Mouse (Mus musculus) intestine, embryonic 14.5 days (tissue): ENCODE results near the gene Eprs. TPM values are rescaled to one million over a fixed set of nuclear protein-coding genes. Genes with fewer than 3 reads are reported as not detected.
A peak's percentile ranks its signal among the peaks of the same experiment; 100 is the strongest.

Experiments used
- ATAC-seq: fragments of 200-750 bp; cut with Nextera tagmentation; replicated peaks from 2 replicates; pipeline ENCODE4 v1.8.0; 2017; ENCODE audit warnings: low read depth, moderate number of reproducible peaks, moderate TSS enrichment, moderate library complexity; ENCODE audit not compliant: low FRiP score, low TSS enrichment
- DNase-seq: peaks from one replicate; pipeline ENCODE4 v3.0.0-alpha.2; 2018; ENCODE audit warnings: low spot score
- H3K27ac ChIP-seq: fragments of 300-500 bp; sonication (generic); 2 replicates; pipeline ENCODE4 v1.5.1; 2014; ENCODE audit warnings: low read depth, mild to moderate bottlenecking, control low read depth
- H3K27me3 ChIP-seq: fragments of 300-500 bp; sonication (generic); replicated peaks from 2 replicates; pipeline ENCODE4 v1.6.1; 2014; ENCODE audit warnings: low read length, control low read depth; ENCODE audit not compliant: control insufficient read depth, insufficient read depth
- H3K36me3 ChIP-seq: fragments of 300-500 bp; sonication (generic); 2 replicates; pipeline ENCODE4 v1.6.1; 2014; ENCODE audit warnings: low read length, control low read depth; ENCODE audit not compliant: control insufficient read depth, insufficient read depth
- H3K4me1 ChIP-seq: fragments of 300-500 bp; sonication (generic); replicated peaks from 2 replicates; pipeline ENCODE4 v1.6.1; 2014; ENCODE audit warnings: low read length, control low read depth, mixed read lengths; ENCODE audit not compliant: control insufficient read depth, insufficient read depth
- H3K4me2 ChIP-seq: fragments of 300-500 bp; sonication (generic); 2 replicates; pipeline ENCODE4 v1.6.1; 2014; ENCODE audit warnings: low read length
- H3K4me3 ChIP-seq: fragments of 300-500 bp; sonication (generic); 2 replicates; pipeline ENCODE4 v1.5.1; 2014; ENCODE audit warnings: low read depth, low read length, control low read depth, mixed read lengths
- H3K9ac ChIP-seq: fragments of 300-500 bp; sonication (generic); 2 replicates; pipeline ENCODE4 v1.6.1; 2014; ENCODE audit warnings: mild to moderate bottlenecking, low read length
- H3K9me3 ChIP-seq: fragments of 300-500 bp; sonication (generic); 2 replicates; pipeline ENCODE4 v1.6.1; 2016; ENCODE audit warnings: low read length, control low read depth; ENCODE audit not compliant: control insufficient read depth
- WGBS: fragments of 180-500 bp; shearing (Covaris S2); extraction: QIAGEN DNeasy Blood & Tissue Kit; methylation state at CpG from one replicate; pipeline ENCODE4 v1.1.7; 2014; 5-methylcytosine and 5-hydroxymethylcytosine counted together
- polyA plus RNA-seq: library from polyadenylated mRNA; unstranded; fragments of >200 nt; fragmentation: Nextera tagmentation; extraction: Ambion mirVana; gene quantifications from 2 replicates; pipeline ENCODE4 v1.2.1, GENCODE M21; 2014

Gene Eprs
- polyA plus RNA-seq, 1 experiment from 2014 or later: 149 TPM

DNA sequence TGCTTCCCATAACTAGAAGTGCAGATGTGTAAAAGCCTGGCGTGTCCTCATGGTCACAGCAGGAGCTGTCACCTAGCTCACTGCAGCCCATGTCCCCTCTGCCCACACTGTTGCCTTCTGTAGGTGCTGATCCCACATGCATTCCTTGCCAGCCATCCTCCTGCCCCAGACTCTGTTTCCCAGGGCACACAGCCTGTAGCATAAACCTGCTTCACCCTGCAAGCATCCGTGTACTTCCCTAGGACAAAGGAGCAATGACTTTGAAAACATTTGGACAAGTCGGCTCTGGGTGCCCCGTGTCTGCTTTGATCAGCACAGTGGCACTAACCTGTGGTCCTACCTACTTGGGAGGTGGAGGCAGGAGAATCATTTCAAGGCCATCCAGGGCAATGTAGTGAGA is 12.2 kb upstream of the Eprs start:
- H3K4me1 ChIP-seq: no peaks in the 10 kb centered on the region
- DNase-seq: no peak
- 94% methylated on average over 4 of the region's 4 CpGs for whole genome bisulfite sequencing
- no peaks in the 10 kb centered on the region for H3K9me3 ChIP-seq
- H3K4me3 ChIP-seq: no peak overlapping the region
- no peaks in the 10 kb centered on the region for H3K27me3 ChIP-seq
- no peak for ATAC-seq
- no peak overlapping the region for H3K4me2 ChIP-seq
- peaks cover 84% of the 10 kb centered on the region for H3K36me3 ChIP-seq
- H3K9ac ChIP-seq: no peak overlapping the region
- H3K27ac ChIP-seq: no peak overlapping the region

DNA sequence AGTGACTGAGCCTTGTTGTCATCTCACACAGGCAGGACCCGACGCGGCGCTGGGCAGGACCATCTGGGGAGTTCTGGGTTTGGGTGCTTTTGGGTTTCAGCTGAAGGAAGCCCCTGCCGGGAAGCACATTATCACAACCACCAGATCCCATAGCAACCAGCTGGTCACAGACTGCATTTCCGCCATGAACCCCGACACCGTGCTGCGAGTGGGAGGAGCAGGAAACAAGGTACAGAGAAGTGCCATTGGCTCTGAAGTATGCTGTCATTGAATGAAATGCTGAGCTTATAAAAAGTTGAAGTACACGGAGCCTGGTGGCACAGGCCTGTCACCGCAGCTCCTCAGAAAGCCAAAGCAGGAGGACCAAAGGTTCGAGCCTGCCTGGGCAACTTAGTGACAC is 10.7 kb upstream of the Eprs start:
- no peak for ATAC-seq
- 90% methylated on average over 12 of the region's 12 CpGs for WGBS
- peaks cover 82% of the 10 kb centered on the region for H3K36me3 ChIP-seq
- no peaks in the 10 kb centered on the region for H3K4me1 ChIP-seq
- no peak overlapping the region for H3K27ac ChIP-seq
- H3K4me2 ChIP-seq: no peak overlapping the region
- no peaks in the 10 kb centered on the region for H3K27me3 ChIP-seq
- H3K9me3 ChIP-seq: no peaks in the 10 kb centered on the region
- no peak overlapping the region for H3K9ac ChIP-seq
- H3K4me3 ChIP-seq: no peak overlapping the region
- DNase-seq: no peak

DNA sequence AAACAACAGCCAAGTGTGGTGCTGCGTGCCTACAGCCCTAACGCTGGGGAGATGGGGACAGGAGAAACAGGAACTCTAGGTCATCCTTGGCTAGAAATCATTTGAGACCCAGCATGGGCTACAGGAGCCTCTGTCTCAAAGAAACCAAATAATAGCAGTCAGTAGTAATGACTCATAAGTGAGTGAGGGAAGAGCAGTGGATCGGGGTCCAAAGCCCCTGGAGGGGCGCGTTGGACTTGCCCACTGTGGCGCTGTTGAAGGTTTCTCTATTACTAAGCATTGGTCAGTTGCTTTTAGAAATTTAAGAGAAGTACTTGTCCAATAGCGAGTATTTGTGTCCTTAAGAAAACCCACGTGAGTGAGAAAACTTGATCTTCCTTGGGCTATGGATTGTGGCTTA is 9.5 kb upstream of the Eprs start:
- Histone ChIP-seq H3K36me3 (peaks cover 80% of the 10 kb centered on the region), H3K4me1 (no peaks in the 10 kb centered on the region), H3K27me3 (no peaks in the 10 kb centered on the region), H3K9me3 (no peaks in the 10 kb centered on the region), H3K9ac (no peak overlapping the region), H3K27ac (no peak overlapping the region), H3K4me2 (no peak overlapping the region), H3K4me3 (no peak overlapping the region)
- WGBS: 97% methylated on average over 8 of the region's 8 CpGs
- ATAC-seq: no peak
- DNase-seq: no peak

DNA sequence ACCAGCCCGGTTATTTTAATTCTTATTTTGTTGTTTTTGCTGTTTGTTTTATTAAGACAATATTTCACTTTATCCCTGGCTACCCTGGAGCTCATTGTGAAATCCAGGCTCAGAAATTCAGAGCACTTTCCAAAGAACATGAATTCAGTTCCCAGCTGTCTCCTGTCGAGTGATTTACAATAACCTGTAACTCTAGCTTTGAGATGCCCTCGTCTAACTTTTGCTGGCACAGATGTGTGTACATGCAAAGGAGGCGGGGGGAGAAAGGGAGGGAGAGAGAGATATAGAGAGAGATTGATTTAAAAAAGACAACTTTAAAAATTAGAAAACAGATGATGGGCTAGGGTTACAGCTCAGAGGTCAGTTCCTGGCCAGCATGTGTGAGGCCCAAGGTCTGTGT is 8.1 kb upstream of the Eprs start:
- no peak overlapping the region for H3K27ac ChIP-seq
- WGBS: 89% methylated on average over 4 of the region's 4 CpGs
- H3K27me3 ChIP-seq: no peaks in the 10 kb centered on the region

DNA sequence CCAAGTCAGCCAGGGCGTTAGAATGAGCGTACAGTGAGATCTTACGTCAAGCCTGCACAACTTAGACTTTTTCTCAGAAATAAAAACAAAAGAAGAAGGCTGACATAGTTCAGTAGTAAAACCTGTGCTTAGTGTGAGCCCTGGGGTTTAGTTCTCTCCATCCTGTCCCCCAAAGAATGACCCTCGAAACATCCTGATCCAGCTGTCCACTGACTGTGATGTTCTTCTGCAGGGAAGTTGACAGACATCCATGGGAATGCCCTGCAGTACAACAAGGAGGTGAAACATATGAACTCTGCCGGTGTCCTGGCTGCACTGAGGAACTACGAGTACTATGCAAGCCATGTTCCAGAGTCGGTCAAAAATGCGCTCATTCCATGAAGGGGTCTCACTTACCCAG is 6.6 kb upstream of the Eprs start:
- Histone ChIP-seq H3K36me3 (peaks cover 65% of the 10 kb centered on the region), H3K27me3 (no peaks in the 10 kb centered on the region), H3K9ac (no peak overlapping the region), H3K4me3 (no peak overlapping the region), H3K4me2 (no peak overlapping the region), H3K4me1 (no peaks in the 10 kb centered on the region), H3K27ac (no peak overlapping the region), H3K9me3 (no peaks in the 10 kb centered on the region)
- 95% methylated on average over 8 of the region's 8 CpGs for WGBS
- DNase-seq: no peak
- ATAC-seq: no peak

More for the DNA sequence above, 8.1 kb upstream of the Eprs start:
- no peak overlapping the region for H3K4me2 ChIP-seq
- H3K9me3 ChIP-seq: no peaks in the 10 kb centered on the region
- H3K9ac ChIP-seq: no peak overlapping the region
- ATAC-seq (no peak), DNase-seq (no peak)
- no peaks in the 10 kb centered on the region for H3K4me1 ChIP-seq
- H3K4me3 ChIP-seq: no peak overlapping the region
- H3K36me3 ChIP-seq: peaks cover 80% of the 10 kb centered on the region

DNA sequence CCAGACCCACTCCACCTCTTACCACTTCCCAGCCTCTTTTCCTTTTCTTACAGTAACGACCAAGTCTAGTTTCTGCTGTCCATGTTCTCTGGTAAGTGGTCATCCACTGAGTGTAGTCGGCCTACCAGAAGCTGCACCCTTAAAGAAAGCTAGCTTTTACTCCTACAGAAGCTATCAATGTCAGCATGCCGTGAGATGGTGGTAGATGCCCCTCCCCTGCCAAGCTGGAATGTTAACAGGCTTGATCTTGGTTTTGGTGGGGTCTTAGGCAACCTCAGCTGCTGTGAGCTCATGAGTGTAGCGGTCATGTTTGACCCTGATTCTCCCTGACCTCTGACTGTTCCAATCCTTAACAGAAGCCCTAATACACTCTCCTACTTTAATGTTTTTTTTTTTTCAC is 4.6 kb upstream of the Eprs start:
- H3K4me2 ChIP-seq: no peak overlapping the region
- no peak overlapping the region for H3K9ac ChIP-seq
- H3K27me3 ChIP-seq: no peaks in the 10 kb centered on the region
- no peaks in the 10 kb centered on the region for H3K9me3 ChIP-seq
- ATAC-seq (no peak), DNase-seq (no peak)
- H3K4me3 ChIP-seq: no peak overlapping the region
- no peak overlapping the region for H3K27ac ChIP-seq
- 91% methylated on average over 4 of the region's 4 CpGs for WGBS
- H3K36me3 ChIP-seq: peaks cover 50% of the 10 kb centered on the region
- H3K4me1 ChIP-seq: peaks cover 5% of the 10 kb centered on the region

DNA sequence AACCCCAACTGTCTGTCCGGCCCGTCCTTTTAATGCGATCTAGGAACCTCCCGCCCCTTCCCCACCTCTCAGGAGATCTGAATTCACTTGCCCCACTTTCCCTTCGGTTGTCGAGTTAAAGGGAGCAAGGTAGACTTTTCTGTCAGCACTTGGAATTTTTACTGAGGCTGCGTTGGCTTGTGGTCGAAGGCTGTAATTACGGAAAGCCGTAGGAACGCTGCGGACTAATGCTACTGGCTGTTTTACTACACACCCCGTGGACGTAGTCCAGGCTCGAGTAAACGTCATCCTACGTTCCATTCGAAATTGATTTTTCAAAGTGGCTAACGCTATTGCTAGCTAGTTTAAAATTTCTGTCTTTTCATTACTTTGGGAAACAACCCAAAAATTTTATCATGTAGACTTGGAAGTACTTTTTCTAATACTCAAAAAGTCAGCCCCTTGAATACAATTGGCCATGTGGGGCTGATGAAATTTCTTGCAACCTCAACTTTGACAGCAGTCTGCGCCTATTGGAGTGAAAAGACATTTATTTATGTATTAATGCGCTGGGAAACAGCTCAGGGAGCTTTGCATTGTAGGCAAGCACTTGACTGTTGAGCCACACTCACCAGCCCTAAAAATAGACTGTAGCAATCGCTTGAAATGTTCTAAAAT is 810 bp downstream of the Eprs start:
- H3K36me3 ChIP-seq: peaks cover 19% of the 10 kb centered on the region
- peak; percentile 56 for ATAC-seq
- H3K9ac ChIP-seq: peak overlapping the region; percentile 90
- H3K9me3 ChIP-seq: no peaks in the 10 kb centered on the region
- peak overlapping the region; percentile 90 for H3K4me3 ChIP-seq
- H3K4me1 ChIP-seq: peaks cover 21% of the 10 kb centered on the region
- peak; percentile 79 for DNase-seq
- no peaks in the 10 kb centered on the region for H3K27me3 ChIP-seq
- H3K4me2 ChIP-seq: peak overlapping the region; percentile 83
- 3% methylated on average over 22 of the region's 22 CpGs for WGBS
- H3K27ac ChIP-seq: peak overlapping the region; percentile 93

DNA sequence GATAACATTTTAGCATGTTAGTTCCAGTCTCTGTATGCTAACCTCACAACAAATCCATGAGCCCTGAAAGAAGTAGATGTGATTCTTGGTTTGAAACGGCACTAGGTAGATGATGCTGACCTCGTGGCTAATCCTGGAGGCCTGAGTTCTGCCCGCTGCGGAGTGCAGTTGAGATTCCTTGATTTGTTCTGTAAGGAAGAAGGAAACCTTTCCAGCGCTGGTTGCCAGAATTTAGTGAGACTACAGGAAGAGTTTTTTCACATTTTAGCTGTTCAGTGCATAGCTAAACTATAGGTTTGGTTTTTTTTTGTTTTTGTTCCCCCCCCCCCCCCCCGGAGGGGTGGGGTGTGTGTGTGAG is 1.3 kb downstream of the Eprs start:
- Histone ChIP-seq H3K4me3 (peak overlapping the region; percentile 90), H3K27me3 (no peaks in the 10 kb centered on the region), H3K9ac (peak overlapping the region; percentile 90; the same call in 1 of the 2 replicates), H3K27ac (no peak overlapping the region), H3K36me3 (peaks cover 20% of the 10 kb centered on the region), H3K4me1 (peaks cover 21% of the 10 kb centered on the region), H3K4me2 (peak overlapping the region; percentile 83), H3K9me3 (no peaks in the 10 kb centered on the region)
- ATAC-seq: no peak
- no peak for DNase-seq
- 38% methylated on average over 6 of the region's 6 CpGs for WGBS

DNA sequence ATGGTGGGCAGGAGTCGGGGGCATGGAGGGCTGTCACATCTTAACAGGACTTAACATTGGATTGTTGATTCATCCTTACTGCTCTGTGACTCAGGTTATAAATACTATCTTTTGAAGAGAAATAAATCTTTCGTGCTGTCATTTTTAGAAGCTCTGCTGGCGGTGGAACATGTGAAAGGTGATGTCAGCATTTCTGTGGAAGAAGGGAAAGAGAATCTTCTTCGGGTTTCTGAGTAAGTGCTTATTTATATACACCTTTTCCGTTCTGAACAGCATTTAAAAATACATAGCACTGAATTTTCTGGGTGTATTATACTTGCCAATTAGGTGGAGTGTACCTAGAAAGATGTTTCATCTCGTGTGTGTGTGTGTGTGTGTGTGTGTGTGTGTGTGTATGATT is 4.5 kb downstream of the Eprs start:
- ATAC-seq: no peak
- H3K27me3 ChIP-seq: no peaks in the 10 kb centered on the region
- DNase-seq: no peak
- H3K4me2 ChIP-seq: no peak overlapping the region
- no peak overlapping the region for H3K4me3 ChIP-seq
- no peaks in the 10 kb centered on the region for H3K9me3 ChIP-seq
- H3K27ac ChIP-seq: no peak overlapping the region
- peaks cover 46% of the 10 kb centered on the region for H3K36me3 ChIP-seq
- 83% methylated on average over 6 of the region's 6 CpGs for WGBS
- peaks cover 15% of the 10 kb centered on the region for H3K4me1 ChIP-seq
- no peak overlapping the region for H3K9ac ChIP-seq
